Mouse (Mus musculus): ENCODE measurements around the gene Dpep2nb. TPM values are rescaled to one million over a fixed set of nuclear protein-coding genes. Genes with fewer than 3 reads are reported as not detected.

Gene Dpep2nb
- polyA plus RNA-seq, 1 experiment from 2014 or later: not detected

DNA sequence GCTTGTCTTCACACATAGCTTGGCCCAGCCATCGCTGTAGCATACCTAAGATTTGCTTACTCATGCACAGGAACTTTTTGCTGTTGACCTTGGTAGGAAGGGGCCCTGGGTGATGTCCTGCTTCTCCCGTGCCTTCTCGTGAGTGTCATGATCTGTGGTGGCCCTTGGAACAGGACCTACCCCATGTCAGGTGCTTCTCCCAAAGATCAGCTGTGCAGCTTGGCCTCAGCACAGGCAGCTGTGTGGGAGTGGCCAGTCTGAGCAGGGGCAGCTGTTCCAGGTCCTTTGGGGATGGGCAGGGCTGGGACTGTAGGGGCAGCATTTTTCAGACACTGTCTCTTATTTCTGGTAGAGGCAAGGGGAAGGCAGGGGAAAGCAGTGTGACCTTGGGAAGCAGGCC lies 38.4 kb upstream of the Dpep2nb start:
- no peaks in the 10 kb centered on the region for H3K27me3 ChIP-seq (replicated peaks; ENCODE audit: control insufficient read depth, insufficient read depth, low read length)
- H3K36me3 ChIP-seq (ENCODE audit: control insufficient read depth, insufficient read depth, low read length): 0 out of 2 replicates have a peak, but pooled peaks cover 8% of the 10 kb centered on the region
- H3K4me1 ChIP-seq (ENCODE audit: control insufficient read depth, insufficient read depth, low read length): no peaks in the 10 kb centered on the region
- no peak overlapping the region for H3K9ac ChIP-seq (ENCODE audit: low read length)
- ATAC-seq (no peak), DNase-seq (ENCODE audit: low spot score) (no peak)
- H3K4me3 ChIP-seq (ENCODE audit: low read depth, low read length): no peak overlapping the region
- no peak overlapping the region for H3K27ac ChIP-seq (ENCODE audit: low read depth, low read length)
- WGBS: 90% methylated on average over 3 of the region's 3 CpGs
- no peak overlapping the region for H3K4me2 ChIP-seq (ENCODE audit: low read length)
- no peaks in the 10 kb centered on the region for H3K9me3 ChIP-seq (replicated peaks; ENCODE audit: control insufficient read depth, low read length)

DNA sequence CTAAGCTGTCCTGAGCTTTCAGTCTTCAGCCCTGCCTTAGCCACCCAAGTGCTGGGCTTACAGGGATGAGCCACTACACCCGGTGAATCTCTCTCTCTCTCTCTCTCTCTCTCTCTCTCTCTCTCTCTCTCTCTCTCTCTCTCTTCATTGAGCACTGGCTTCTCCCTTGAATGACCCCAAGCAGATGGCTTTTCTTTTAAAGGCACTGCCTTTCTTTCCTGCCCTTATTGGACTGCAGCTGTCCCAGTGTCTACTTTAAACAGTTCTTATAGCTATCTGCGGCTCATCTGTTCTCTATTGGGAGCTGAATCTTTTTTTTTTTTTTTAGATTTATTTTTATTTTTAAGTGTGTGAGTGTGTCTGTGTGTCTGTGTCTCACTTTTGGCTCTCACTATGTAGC lies 37.3 kb upstream of the Dpep2nb start:
- H3K4me2 ChIP-seq (ENCODE audit: low read length): no peak overlapping the region
- no peaks in the 10 kb centered on the region for H3K27me3 ChIP-seq (replicated peaks; ENCODE audit: control insufficient read depth, insufficient read depth, low read length)
- 0 out of 2 replicates have a peak, but pooled peaks cover 8% of the 10 kb centered on the region for H3K36me3 ChIP-seq (ENCODE audit: control insufficient read depth, insufficient read depth, low read length)
- 83% methylated on average over 2 of the region's 2 CpGs for WGBS
- no peaks in the 10 kb centered on the region for H3K4me1 ChIP-seq (ENCODE audit: control insufficient read depth, insufficient read depth, low read length)
- no peak overlapping the region for H3K9ac ChIP-seq (ENCODE audit: low read length)
- no peak overlapping the region for H3K27ac ChIP-seq (ENCODE audit: low read depth, low read length)
- DNase-seq (ENCODE audit: low spot score) (no peak), ATAC-seq (no peak)
- H3K9me3 ChIP-seq (replicated peaks; ENCODE audit: control insufficient read depth, low read length): no peaks in the 10 kb centered on the region
- H3K4me3 ChIP-seq (ENCODE audit: low read depth, low read length): no peak overlapping the region

DNA sequence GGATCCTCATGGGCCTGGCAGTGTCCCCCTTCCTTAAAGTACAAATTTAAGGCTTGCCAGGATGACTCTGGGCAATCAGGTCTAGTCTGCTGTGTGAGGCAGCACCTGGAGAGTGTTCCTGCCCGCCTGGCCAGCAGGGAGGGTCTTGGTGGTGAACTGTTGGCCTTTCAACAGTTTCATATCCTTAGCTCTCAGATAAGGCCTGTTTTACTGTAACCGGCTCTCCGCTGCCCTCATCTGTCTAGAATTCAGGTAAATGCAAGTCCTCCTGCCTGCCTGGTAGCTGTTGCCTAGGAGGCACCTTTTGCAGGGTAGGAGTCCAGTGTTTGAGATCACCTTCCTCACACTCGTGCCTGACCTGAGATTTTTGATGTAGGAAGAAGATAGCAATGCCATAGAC lies 34.4 kb upstream of the Dpep2nb start:
- no peak overlapping the region for H3K27ac ChIP-seq (ENCODE audit: low read depth, low read length)
- no peak overlapping the region for H3K9ac ChIP-seq (ENCODE audit: low read length)
- no peaks in the 10 kb centered on the region for H3K4me1 ChIP-seq (ENCODE audit: control insufficient read depth, insufficient read depth, low read length)
- H3K9me3 ChIP-seq (replicated peaks; ENCODE audit: control insufficient read depth, low read length): no peaks in the 10 kb centered on the region
- DNase-seq (ENCODE audit: low spot score) (no peak), ATAC-seq (no peak)
- H3K4me2 ChIP-seq (ENCODE audit: low read length): no peak overlapping the region
- no peak overlapping the region for H3K4me3 ChIP-seq (ENCODE audit: low read depth, low read length)
- H3K36me3 ChIP-seq (ENCODE audit: control insufficient read depth, insufficient read depth, low read length): peaks cover 7% of the 10 kb centered on the region; the same call in 1 of the 2 replicates
- H3K27me3 ChIP-seq (replicated peaks; ENCODE audit: control insufficient read depth, insufficient read depth, low read length): no peaks in the 10 kb centered on the region
- whole genome bisulfite sequencing: 83% methylated on average over 4 of the region's 4 CpGs

- no peak overlapping the region for H3K4me2 ChIP-seq (ENCODE audit: low read length)
- H3K27ac ChIP-seq (ENCODE audit: low read depth, low read length): no peak overlapping the region
- no peaks in the 10 kb centered on the region for H3K9me3 ChIP-seq (replicated peaks; ENCODE audit: control insufficient read depth, low read length)
- H3K27me3 ChIP-seq (replicated peaks; ENCODE audit: control insufficient read depth, insufficient read depth, low read length): no peaks in the 10 kb centered on the region
- H3K9ac ChIP-seq (ENCODE audit: low read length): no peak overlapping the region
- no peak for DNase-seq (ENCODE audit: low spot score)
- peaks cover 4% of the 10 kb centered on the region; the same call in 1 of the 2 replicates for H3K36me3 ChIP-seq (ENCODE audit: control insufficient read depth, insufficient read depth, low read length)
- 91% methylated on average over 4 of the region's 4 CpGs for WGBS
- no peaks in the 10 kb centered on the region for H3K4me1 ChIP-seq (ENCODE audit: control insufficient read depth, insufficient read depth, low read length)
- H3K4me3 ChIP-seq (ENCODE audit: low read depth, low read length): no peak overlapping the region
- ATAC-seq: no peak
Measured at GRCm38 (mm10) chr8:106039605-106040004, 33.8 kb upstream of the Dpep2nb start.

DNA sequence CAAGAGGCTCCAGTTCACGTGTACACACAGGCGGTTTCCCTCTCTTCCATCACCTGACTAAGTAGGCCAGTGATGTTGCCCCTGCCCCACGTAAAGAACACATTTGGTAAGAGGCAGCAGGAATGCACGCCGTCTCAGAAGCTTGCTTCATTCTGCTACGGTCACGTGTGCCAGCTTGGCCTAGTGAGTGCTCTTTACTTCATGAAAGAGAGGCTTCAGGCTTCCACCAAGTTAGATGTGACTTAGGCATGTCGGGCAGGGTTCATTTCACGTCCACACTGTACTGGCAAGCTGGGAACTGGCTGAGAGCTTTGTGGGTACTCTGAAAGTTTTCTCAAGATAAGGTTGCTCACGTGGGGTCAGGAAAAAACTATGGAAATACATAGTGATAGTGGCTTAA lies 32.9 kb upstream of the Dpep2nb start:
- Histone ChIP-seq H3K9me3 (replicated peaks; ENCODE audit: control insufficient read depth, low read length) (no peaks in the 10 kb centered on the region), H3K27ac (ENCODE audit: low read depth, low read length) (no peak overlapping the region), H3K27me3 (replicated peaks; ENCODE audit: control insufficient read depth, insufficient read depth, low read length) (no peaks in the 10 kb centered on the region), H3K4me1 (ENCODE audit: control insufficient read depth, insufficient read depth, low read length) (no peaks in the 10 kb centered on the region), H3K4me3 (ENCODE audit: low read depth, low read length) (no peak overlapping the region), H3K36me3 (ENCODE audit: control insufficient read depth, insufficient read depth, low read length) (peaks cover 4% of the 10 kb centered on the region; the same call in 1 of the 2 replicates), H3K9ac (ENCODE audit: low read length) (no peak overlapping the region), H3K4me2 (ENCODE audit: low read length) (no peak overlapping the region)
- ATAC-seq (no peak), DNase-seq (ENCODE audit: low spot score) (no peak)
- 92% methylated on average over 10 of the region's 10 CpGs for WGBS

DNA sequence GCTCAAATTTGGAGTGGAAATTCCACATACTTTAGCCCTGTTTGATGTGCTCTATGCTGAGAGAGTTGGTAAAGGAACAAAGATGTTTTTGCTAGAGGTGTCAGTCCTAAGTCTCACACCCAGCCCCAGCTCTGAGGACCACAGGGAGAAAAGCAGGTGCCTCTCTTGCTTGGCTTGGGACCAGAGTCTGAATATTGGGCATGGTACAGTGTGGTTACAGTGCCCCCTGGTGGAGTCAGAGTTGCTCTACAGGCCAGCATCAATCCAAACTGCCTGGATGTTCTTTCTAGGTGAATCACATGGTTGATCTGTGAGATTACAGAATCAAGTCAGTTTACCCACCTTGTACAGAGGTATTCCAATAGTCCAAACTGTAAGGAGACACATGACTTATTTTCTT lies 16.7 kb upstream of the Dpep2nb start:
- no peak overlapping the region for H3K27ac ChIP-seq (ENCODE audit: low read depth, low read length)
- ATAC-seq: 0 out of 2 replicates have a peak, but pooled peaks have one; percentile 42

DNA sequence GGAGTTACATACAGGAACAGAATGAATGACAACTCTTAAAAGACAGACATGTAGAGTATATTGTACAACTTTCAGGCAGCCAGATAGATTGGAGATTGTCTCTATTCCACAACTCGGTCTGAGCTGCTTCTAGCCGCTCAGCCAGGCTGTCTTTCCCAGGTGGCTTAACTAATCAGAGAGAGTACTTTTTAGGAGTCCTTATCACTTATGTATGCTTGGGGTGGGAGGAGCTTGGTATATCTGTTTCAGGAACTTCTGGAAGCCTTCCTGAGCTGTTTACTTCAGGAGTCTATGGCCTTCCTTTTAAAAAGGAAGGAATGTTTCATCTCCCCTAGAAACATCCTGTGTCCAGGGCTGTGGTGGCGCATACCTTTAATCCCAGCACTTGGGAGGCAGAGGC lies 12.3 kb upstream of the Dpep2nb start:
- Histone ChIP-seq H3K9ac (ENCODE audit: low read length) (no peak overlapping the region), H3K36me3 (ENCODE audit: control insufficient read depth, insufficient read depth, low read length) (0 out of 2 replicates have a peak, but pooled peaks cover 14% of the 10 kb centered on the region), H3K4me3 (ENCODE audit: low read depth, low read length) (no peak overlapping the region), H3K9me3 (replicated peaks; ENCODE audit: control insufficient read depth, low read length) (no peaks in the 10 kb centered on the region), H3K27ac (ENCODE audit: low read depth, low read length) (no peak overlapping the region), H3K4me2 (ENCODE audit: low read length) (no peak overlapping the region), H3K4me1 (ENCODE audit: control insufficient read depth, insufficient read depth, low read length) (no peaks in the 10 kb centered on the region), H3K27me3 (replicated peaks; ENCODE audit: control insufficient read depth, insufficient read depth, low read length) (no peaks in the 10 kb centered on the region)
- DNase-seq (ENCODE audit: low spot score) (no peak), ATAC-seq (no peak)
- 95% methylated on average over 3 of the region's 3 CpGs for WGBS

More for the DNA sequence above, 16.7 kb upstream of the Dpep2nb start:
- H3K9me3 ChIP-seq (replicated peaks; ENCODE audit: control insufficient read depth, low read length): no peaks in the 10 kb centered on the region
- no peaks in the 10 kb centered on the region for H3K27me3 ChIP-seq (replicated peaks; ENCODE audit: control insufficient read depth, insufficient read depth, low read length)
- no peak overlapping the region for H3K4me2 ChIP-seq (ENCODE audit: low read length)
- DNase-seq (ENCODE audit: low spot score): peak; percentile 87
- H3K36me3 ChIP-seq (ENCODE audit: control insufficient read depth, insufficient read depth, low read length): peaks cover 20% of the 10 kb centered on the region; the same call in 1 of the 2 replicates
- H3K9ac ChIP-seq (ENCODE audit: low read length): no peak overlapping the region
- H3K4me1 ChIP-seq (ENCODE audit: control insufficient read depth, insufficient read depth, low read length): no peaks in the 10 kb centered on the region
- H3K4me3 ChIP-seq (ENCODE audit: low read depth, low read length): no peak overlapping the region

- Histone ChIP-seq H3K4me1 (ENCODE audit: control insufficient read depth, insufficient read depth, low read length) (no peaks in the 10 kb centered on the region), H3K9me3 (replicated peaks; ENCODE audit: control insufficient read depth, low read length) (no peaks in the 10 kb centered on the region), H3K27me3 (replicated peaks; ENCODE audit: control insufficient read depth, insufficient read depth, low read length) (no peaks in the 10 kb centered on the region), H3K36me3 (ENCODE audit: control insufficient read depth, insufficient read depth, low read length) (0 out of 2 replicates have a peak, but pooled peaks cover 14% of the 10 kb centered on the region), H3K9ac (ENCODE audit: low read length) (no peak overlapping the region), H3K27ac (ENCODE audit: low read depth, low read length) (no peak overlapping the region), H3K4me2 (ENCODE audit: low read length) (no peak overlapping the region), H3K4me3 (ENCODE audit: low read depth, low read length) (no peak overlapping the region)
- 95% methylated on average over 7 of the region's 7 CpGs for WGBS
- DNase-seq (ENCODE audit: low spot score) (no peak), ATAC-seq (no peak)
Measured at GRCm38 (mm10) chr8:106017130-106017529, 11.4 kb upstream of the Dpep2nb start.

GRCm38 (mm10) chr8:106016284-106016683 lies 10.5 kb upstream of the Dpep2nb start:
- no peak overlapping the region for H3K27ac ChIP-seq (ENCODE audit: low read depth, low read length)
- H3K4me2 ChIP-seq (ENCODE audit: low read length): no peak overlapping the region
- H3K9me3 ChIP-seq (replicated peaks; ENCODE audit: control insufficient read depth, low read length): no peaks in the 10 kb centered on the region
- no peaks in the 10 kb centered on the region for H3K4me1 ChIP-seq (ENCODE audit: control insufficient read depth, insufficient read depth, low read length)
- no peak overlapping the region for H3K4me3 ChIP-seq (ENCODE audit: low read depth, low read length)
- ATAC-seq (no peak), DNase-seq (ENCODE audit: low spot score) (no peak)
- 93% methylated on average over 6 of the region's 6 CpGs for WGBS
- 0 out of 2 replicates have a peak, but pooled peaks cover 14% of the 10 kb centered on the region for H3K36me3 ChIP-seq (ENCODE audit: control insufficient read depth, insufficient read depth, low read length)
- no peaks in the 10 kb centered on the region for H3K27me3 ChIP-seq (replicated peaks; ENCODE audit: control insufficient read depth, insufficient read depth, low read length)
- H3K9ac ChIP-seq (ENCODE audit: low read length): no peak overlapping the region
